7 mouse cellular contexts compared by ENCODE assay signal in genomic region chr4:132939421-132940127, GRCm38 (mm10). TPM values are rescaled to one million over a fixed set of nuclear protein-coding genes. Genes with fewer than 3 reads are reported as not detected.
A peak's percentile ranks its signal among the peaks of the same experiment; 100 is the strongest.
DNase-seq lines count a peak whose midpoint lies in the region; ATAC-seq and TF ChIP-seq lines count a peak whose summit lies in the region.

No protein-coding gene starts in this region.

- H3K4me1 ChIP-seq in CH12.LX (ENCODE audit: control insufficient read depth in 1 of 2, insufficient read depth in 2 of 2) = peaks cover 16 to 34% of the 10 kb centered on the region in 2 experiments
- 0 out of 2 replicates have a peak, but pooled peaks cover 8% of the 10 kb centered on the region for H3K4me1 ChIP-seq in kidney, embryonic 14.5 days (ENCODE audit: control insufficient read depth, insufficient read depth, low read length)
- 0 out of 2 replicates have a peak, but pooled peaks cover 11% of the 10 kb centered on the region for H3K4me1 ChIP-seq in lung, embryonic 15.5 days

- dilution Hi-C loops in CH12.LX (cut with MboI; ENCODE audit: extremely low pct_ligation_motif_present, extremely low pct_unique_long_range_greater_than_20kb, low sequenced_read_pairs) = no loop called here

- no peaks in the 10 kb centered on the region for H3K27me3 ChIP-seq in CH12.LX (replicated peaks)
- no peaks in the 10 kb centered on the region for H3K27me3 ChIP-seq in kidney, embryonic 14.5 days (ENCODE audit: control insufficient read depth, insufficient read depth, low read length)
- 0 out of 2 replicates have a peak, but pooled peaks cover 3% of the 10 kb centered on the region for H3K27me3 ChIP-seq in lung, embryonic 15.5 days

- no peak for ATAC-seq in kidney, embryonic 14.5 days (ENCODE audit: low FRiP score, low TSS enrichment)
- ATAC-seq in lung, embryonic 15.5 days (ENCODE audit: borderline replicate concordance, extremely low read depth, low FRiP score, low TSS enrichment) = no peak

- H3K4me2 ChIP-seq in CH12.LX (ENCODE audit: insufficient read depth, low read depth, poor library complexity, severe bottlenecking) = peak overlapping the region; percentile 72
- 0 out of 2 replicates have a peak overlapping the region, but pooled peaks have one; percentile 19 for H3K4me2 ChIP-seq in kidney, embryonic 14.5 days (replicated peaks; ENCODE audit: low read depth, low read length)
- H3K4me2 ChIP-seq in lung, embryonic 15.5 days = peak overlapping the region; percentile 32; the same call in 1 of the 2 replicates

- TF ChIP-seq CTCF in CH12.LX (conservative IDR thresholded peaks at IDR 0.05 in 1 of 2, IDR thresholded peaks at IDR 0.05 in 1 of 2; ENCODE audit: low read depth in 2 of 2, low read length in 2 of 2) = peak; percentile 48 to 77; a peak in 3 of 4 replicates

- in situ Hi-C loops in CH12.LX (cut with MboI; ENCODE audit: low pct_ligation_motif_present, low pct_unique_long_range_greater_than_20kb, low sequenced_read_pairs) = no loop called here

- 27% methylated on average over 22 of the region's 22 CpGs for WGBS in kidney, embryonic 14.5 days
- WGBS in lung, embryonic 15.5 days = 25% methylated on average over 22 of the region's 22 CpGs

- H3K36me3 ChIP-seq in CH12.LX (replicated peaks in 1 of 2; ENCODE audit: control insufficient read depth in 1 of 2, insufficient read depth in 1 of 2, low read length in 1 of 2) = no peaks in the 10 kb centered on the region
- no peaks in the 10 kb centered on the region for H3K36me3 ChIP-seq in kidney, embryonic 14.5 days (ENCODE audit: control insufficient read depth, insufficient read depth, low read length)
- no peaks in the 10 kb centered on the region for H3K36me3 ChIP-seq in lung, embryonic 15.5 days

- DNase-seq in B cell, adult 2 months = peak; percentile 82 to 85
- peak; percentile 85 for DNase-seq in CH12.LX (ENCODE audit: extremely low read depth)
- peak; percentile 61 to 74 for DNase-seq in cerebellum, adult 18-20 months
- DNase-seq in forelimb bud, embryonic 11.5 days (ENCODE audit: low read depth, low spot score) = peak; percentile 65
- peak; percentile 83 for DNase-seq in retina, postnatal 1 day

- peak overlapping the region; percentile 26; the same call in 1 of the 2 replicates for H3K9ac ChIP-seq in CH12.LX (ENCODE audit: insufficient read depth, low read depth)
- no peak overlapping the region for H3K9ac ChIP-seq in kidney, embryonic 14.5 days (ENCODE audit: low read depth, low read length)
- no peak overlapping the region for H3K9ac ChIP-seq in lung, embryonic 15.5 days

- TF ChIP-seq POLR2A in CH12.LX (IDR thresholded peaks at IDR 0.05; ENCODE audit: low read depth, low read length) = peak; percentile 40; the same call in 1 of the 2 replicates

- peak overlapping the region; percentile 35 to 45 (median 36) for H3K4me3 ChIP-seq in CH12.LX (replicated peaks in 1 of 3; ENCODE audit: low read depth in 2 of 3, low read length in 2 of 3, poor library complexity in 1 of 3)
- no peak overlapping the region for H3K4me3 ChIP-seq in kidney, embryonic 14.5 days (ENCODE audit: low read length)
- no peak overlapping the region for H3K4me3 ChIP-seq in lung, embryonic 15.5 days

- H3K9me3 ChIP-seq in CH12.LX (replicated peaks; ENCODE audit: low read length) = no peaks in the 10 kb centered on the region
- H3K9me3 ChIP-seq in kidney, embryonic 14.5 days (ENCODE audit: control insufficient read depth, low read length) = no peaks in the 10 kb centered on the region
- H3K9me3 ChIP-seq in lung, embryonic 15.5 days = no peaks in the 10 kb centered on the region

- H3K79me2 ChIP-seq in CH12.LX (replicated peaks; ENCODE audit: control insufficient read depth, extremely low read depth, insufficient read depth, poor library complexity, severe bottlenecking) = no peaks in the 10 kb centered on the region

- peak; percentile 26 for TF ChIP-seq RAD21 in CH12.LX (IDR thresholded peaks at IDR 0.05; ENCODE audit: low read depth, low read length)

- TF ChIP-seq EP300 in CH12.LX (IDR thresholded peaks at IDR 0.05; ENCODE audit: low read length) = no peak; the same call in none of the 2 replicates

- H3K27ac ChIP-seq in CH12.LX (ENCODE audit: insufficient read depth, low read depth) = no peak overlapping the region
- H3K27ac ChIP-seq in kidney, embryonic 14.5 days (ENCODE audit: low read depth, low read length) = no peak overlapping the region
- no peak overlapping the region for H3K27ac ChIP-seq in lung, embryonic 15.5 days

TF ChIP-seq in CH12.LX, 34 proteins besides CTCF, POLR2A, EP300 and RAD21:
- no peak for TF ChIP-seq BHLHE40 (IDR thresholded peaks at IDR 0.05; ENCODE audit: low read depth, low read length)
- no peak for TF ChIP-seq USF1 (IDR thresholded peaks at IDR 0.05; ENCODE audit: low read depth, low read length)
- TF ChIP-seq NELFE (IDR thresholded peaks at IDR 0.05; ENCODE audit: low read depth, low read length) = no peak; the same call in 1 of the 2 replicates
- peak; percentile 56 for TF ChIP-seq SMC3 (IDR thresholded peaks at IDR 0.05; ENCODE audit: low read depth, low read length)
- TF ChIP-seq TCF12 (IDR thresholded peaks at IDR 0.05; ENCODE audit: low read depth, low read length) = peak; percentile 48; the same call in 1 of the 2 replicates
- no peak for TF ChIP-seq POLR2AphosphoS2 (IDR thresholded peaks at IDR 0.05; ENCODE audit: low read depth, low read length)
- no peak for TF ChIP-seq KAT2A (IDR thresholded peaks at IDR 0.05; ENCODE audit: insufficient replicate concordance, low read length)
- TF ChIP-seq JUND (conservative IDR thresholded peaks at IDR 0.05; ENCODE audit: low read depth, low read length) = peak; percentile 72
- 0 out of 2 replicates have a peak, but pooled peaks have one; percentile 14 for TF ChIP-seq JUN (IDR thresholded peaks at IDR 0.05; ENCODE audit: insufficient read depth, low read depth, low read length)
TF ChIP-seq in CH12.LX: peak in this region for 4.

RNA-seq across cellular contexts. Expression of gene Fam76a, which starts 17.2 kb away (rescaled TPM):
- total RNA-seq in CH12.LX (2012; rRNA removed) (10.0 and 10.8 TPM in 2 replicates), CH12.LX (2014; rRNA removed) (11.5 and 11.9 TPM in 2 replicates)
- 8.3 and 10.3 TPM in 2 replicates for polyA plus RNA-seq in CH12.LX (2012; ENCODE audit: insufficient read length, low read depth)
- 27.2 and 43.3 TPM in 2 replicates for polyA plus RNA-seq in kidney, embryonic 14.5 days (2014; fragmentation: Nextera tagmentation; extraction: Ambion mirVana)
- polyA plus RNA-seq in lung, embryonic 15.5 days (2015; fragmentation: Nextera tagmentation; extraction: Ambion mirVana) = 43.0 and 45.8 TPM in 2 replicates

RNA-seq across cellular contexts. Expression of gene Fgr, which starts 34.3 kb away (rescaled TPM):
- total RNA-seq in CH12.LX (2012; rRNA removed) = 0.04 TPM in 2 replicates
- total RNA-seq in CH12.LX (2014; rRNA removed) = 0.13 and 0.23 TPM in 2 replicates
- 0.24 and 0.70 TPM in 2 replicates for polyA plus RNA-seq in CH12.LX (2012; ENCODE audit: insufficient read length, low read depth)
- polyA plus RNA-seq in kidney, embryonic 14.5 days (2014; fragmentation: Nextera tagmentation; extraction: Ambion mirVana) = 0.23 and 0.45 TPM in 2 replicates
- polyA plus RNA-seq in lung, embryonic 15.5 days (2015; fragmentation: Nextera tagmentation; extraction: Ambion mirVana) = 0.69 and 0.74 TPM in 2 replicates

RNA-seq across cellular contexts. Expression of gene Stx12, which starts 55.3 kb away (rescaled TPM):
- total RNA-seq in CH12.LX (2012; rRNA removed) = 12.4 and 14.5 TPM in 2 replicates
- 16.8 and 17.3 TPM in 2 replicates for total RNA-seq in CH12.LX (2014; rRNA removed)
- 15.7 and 16.3 TPM in 2 replicates for polyA plus RNA-seq in CH12.LX (2012; ENCODE audit: insufficient read length, low read depth)
- polyA plus RNA-seq in kidney, embryonic 14.5 days (2014; fragmentation: Nextera tagmentation; extraction: Ambion mirVana) = 56.3 and 62.5 TPM in 2 replicates
- polyA plus RNA-seq in lung, embryonic 15.5 days (2015; fragmentation: Nextera tagmentation; extraction: Ambion mirVana) = 62.2 and 64.0 TPM in 2 replicates

Comparison
In these comparisons a context has a peak if more than half of its experiments do, and no peak if none do; other contexts are left out.
1. H3K4me2 ChIP-seq: peak in every context shown above with its lines; median percentile 72 in CH12.LX; 32 in lung, embryonic 15.5 days; 19 in kidney, embryonic 14.5 days.
2. H3K4me3 ChIP-seq: peak in CH12.LX (3 of 3); none in kidney, embryonic 14.5 days (single experiment) and lung, embryonic 15.5 days (single experiment).
3. Peak in every context shown above with its lines, with median percentiles within 50 percentile points of each other: DNase-seq.